7 mouse cellular contexts compared by ENCODE assay signal in the genomic region with DNA sequence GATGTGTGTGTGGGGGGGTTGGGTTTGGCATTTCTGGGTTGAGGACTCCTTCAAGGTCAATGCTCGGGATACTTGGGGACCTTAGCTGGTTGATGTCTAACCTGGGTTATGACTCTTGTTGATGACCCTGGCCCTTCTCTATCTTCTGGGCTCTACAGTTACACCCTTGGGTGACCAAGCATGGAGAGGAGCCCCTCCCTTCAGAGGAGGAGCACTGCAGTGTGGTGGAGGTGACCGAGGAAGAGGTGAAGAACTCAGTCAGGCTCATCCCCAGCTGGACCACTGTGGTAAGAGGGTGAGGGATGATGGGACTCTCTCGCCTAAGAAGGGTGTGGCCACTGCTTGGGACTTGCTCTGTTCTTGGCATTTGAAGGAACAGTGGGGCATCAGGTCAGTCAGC. TPM values are rescaled to one million over a fixed set of nuclear protein-coding genes. Genes with fewer than 3 reads are reported as not detected.
"Had no signal": no experiment of that assay in that cellular context is flagged by ENCODE, and none has a peak within 500 bp of the region (broad histone marks: within the 10 kb centered on the region; RNA-seq: fewer than 3 reads in every experiment).

No protein-coding gene starts in this region.

- H3K4me3 ChIP-seq: limb, embryonic 13.5 days; neural tube, embryonic 12.5 days had no signal

- H3K27ac ChIP-seq: limb, embryonic 13.5 days; liver, embryonic 14.5 days; neural tube, embryonic 12.5 days; stomach, postnatal 0 days had no signal

- H3K36me3 ChIP-seq: neural tube, embryonic 12.5 days had no signal

- H3K27me3 ChIP-seq: limb, embryonic 13.5 days; neural tube, embryonic 12.5 days had no signal

- H3K9me3 ChIP-seq: limb, embryonic 13.5 days; neural tube, embryonic 12.5 days had no signal

- DNase-seq: left cerebral cortex, postnatal 4 days; lung, adult 18-20 months; midbrain, embryonic 14.5 days had no signal

- H3K9ac ChIP-seq: limb, embryonic 13.5 days; liver, embryonic 14.5 days; neural tube, embryonic 12.5 days had no signal

- H3K4me2 ChIP-seq: limb, embryonic 13.5 days; neural tube, embryonic 12.5 days had no signal

- H3K4me1 ChIP-seq: limb, embryonic 13.5 days had no signal

RNA-seq across cellular contexts. Expression of gene Itgae, which starts 52.7 kb away (rescaled TPM):
- total RNA-seq: left cerebral cortex, postnatal 4 days had no signal
